Mouse (Mus musculus): Measurements from ENCODE around the gene Ctse.

The Ctse gene

DNA sequence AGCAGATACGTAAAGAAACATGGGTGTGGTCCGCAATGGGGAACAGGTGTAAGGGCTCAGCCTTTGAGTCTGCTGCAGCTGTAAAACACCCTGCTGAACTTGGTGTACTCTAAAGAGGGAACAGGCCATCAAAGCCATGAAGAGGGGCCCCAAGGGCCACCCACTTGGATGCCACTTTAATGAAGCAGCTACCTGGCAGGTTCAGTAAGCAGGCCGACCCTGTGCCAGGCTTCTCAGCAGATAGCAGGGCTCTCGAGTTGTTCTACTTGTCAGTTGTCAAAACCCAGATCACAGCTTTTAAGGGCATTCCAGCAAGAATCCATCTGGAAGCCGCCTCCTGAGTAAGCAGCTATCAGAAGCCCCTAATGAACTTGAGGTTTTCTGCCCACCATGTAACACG, 17.5 kb downstream of the Ctse start:
- no peak for DNase-seq

DNA sequence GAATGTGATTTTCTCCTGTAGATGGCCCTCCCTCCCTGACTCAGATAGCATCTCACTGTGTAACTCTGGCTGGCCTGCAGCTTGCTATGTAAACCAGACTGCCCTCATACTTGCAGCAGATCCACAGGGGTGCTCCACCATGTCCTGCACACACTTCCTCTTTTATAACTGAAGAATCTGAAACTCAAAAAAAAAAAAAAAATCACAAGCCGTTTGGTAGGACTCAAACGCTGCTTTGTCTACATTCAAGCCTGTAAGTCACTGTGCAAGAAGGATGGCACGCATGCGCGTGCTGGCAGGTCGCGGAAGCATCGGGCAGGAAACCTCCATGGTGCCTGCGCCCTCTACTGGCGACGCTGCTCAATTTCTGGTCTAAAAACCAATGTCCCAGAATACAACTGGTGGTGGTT, 19.8 kb downstream of the Ctse start:
- DNase-seq, result peak; percentile 93

DNA sequence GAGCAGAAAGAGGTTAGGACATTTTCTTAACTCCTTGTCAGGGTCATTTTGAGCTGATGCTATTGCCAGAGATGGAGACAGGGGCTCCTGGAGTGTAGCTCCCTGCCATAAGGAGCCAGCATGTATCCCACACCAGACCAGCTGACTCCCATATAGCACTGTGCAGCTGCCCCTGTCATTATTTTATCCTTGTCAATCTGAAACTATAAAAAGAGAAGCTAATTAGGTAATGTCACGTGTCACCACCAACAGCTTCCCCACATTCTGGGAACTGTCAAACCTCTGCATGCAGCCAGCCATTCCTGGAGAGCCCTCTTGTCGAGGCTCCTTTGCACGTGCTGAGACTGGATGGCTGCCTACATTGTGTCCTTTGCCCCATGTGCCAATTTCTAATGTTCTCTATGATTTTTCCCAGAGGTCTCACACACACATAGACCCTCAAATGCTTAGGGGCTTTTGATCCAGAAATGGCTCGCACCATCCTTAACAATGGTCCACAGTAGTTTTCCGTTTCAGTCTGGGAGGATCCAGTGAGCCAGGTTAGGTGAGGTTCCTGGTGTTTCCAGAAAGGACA, 21.5 kb downstream of the Ctse start:
- no peak for DNase-seq

DNA sequence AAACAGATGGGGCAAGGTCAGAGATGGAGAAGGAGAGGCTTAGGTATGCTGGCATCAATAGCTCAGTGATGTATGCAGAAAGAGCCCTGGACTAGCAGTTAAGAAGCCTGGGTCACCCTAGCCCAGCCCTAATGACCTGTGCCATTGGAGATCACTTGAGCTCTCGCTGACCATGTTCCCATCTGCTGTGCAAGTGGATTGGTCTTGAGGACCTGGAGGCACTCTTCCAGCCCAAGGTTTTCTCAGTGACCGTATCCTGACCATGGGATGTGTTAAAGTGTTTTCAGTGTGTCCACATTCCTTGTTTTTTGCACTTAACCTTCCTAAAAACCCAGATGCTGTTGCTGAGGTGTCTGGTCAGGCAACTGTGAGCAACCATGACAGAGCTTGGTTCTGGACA, 22.2 kb downstream of the Ctse start:
- no peak for DNase-seq

DNA sequence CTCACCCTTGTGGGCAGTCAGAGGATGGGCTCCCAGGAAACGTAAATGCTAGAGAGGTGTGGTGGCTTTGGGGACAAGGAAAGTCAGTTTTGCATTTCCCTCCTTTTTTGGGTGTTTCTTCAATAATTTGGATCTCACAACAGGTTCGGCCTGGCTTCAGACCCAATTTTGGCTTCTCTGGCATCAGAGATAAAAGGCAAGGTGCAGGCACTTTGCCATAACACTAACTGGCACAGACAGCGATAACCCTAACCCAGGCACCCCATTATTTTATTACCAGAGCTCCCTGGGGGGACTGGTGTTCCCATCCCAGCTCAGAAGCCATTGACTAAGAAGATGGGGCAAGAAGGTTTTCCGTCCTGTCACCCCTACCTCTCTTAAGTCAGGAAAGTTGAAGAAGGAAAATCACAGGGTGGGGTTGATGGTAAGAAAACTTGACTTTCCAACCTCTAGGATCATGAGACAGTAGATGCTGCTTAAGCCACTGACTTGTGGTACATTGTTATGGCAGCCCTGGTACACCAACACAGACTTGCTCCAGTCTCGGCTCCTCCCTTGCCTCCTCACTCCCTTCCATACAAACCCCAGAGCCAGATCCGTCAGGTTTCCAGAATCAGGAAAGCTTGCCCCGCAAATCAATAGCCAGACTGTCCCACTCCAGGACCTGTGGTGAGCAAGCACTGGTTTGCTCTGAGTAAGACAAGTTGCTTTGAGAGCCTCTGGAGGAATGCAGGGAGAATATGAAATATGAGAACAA, 22.8 kb downstream of the Ctse start:
- DNase-seq, result no peak

DNA sequence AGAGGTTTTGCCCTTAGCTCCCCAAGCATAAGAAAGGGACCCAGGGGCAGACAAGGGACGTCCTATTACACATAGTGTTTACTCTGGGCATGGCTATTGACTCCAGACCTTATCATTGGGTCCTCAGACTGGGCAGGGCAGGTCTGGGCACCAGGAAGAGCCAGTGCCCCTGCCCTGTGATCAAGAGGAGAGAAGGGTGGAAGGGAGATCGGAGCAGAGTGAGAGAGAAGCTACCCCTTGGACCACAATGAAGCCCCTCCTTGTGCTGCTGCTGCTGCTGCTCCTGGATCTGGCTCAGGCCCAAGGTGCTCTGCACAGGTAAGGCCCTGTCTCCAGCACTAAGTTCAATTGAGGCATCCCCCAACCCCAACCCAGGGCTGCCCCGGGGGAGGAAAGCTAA, 23.6 kb downstream of the Ctse start:
- DNase-seq, result no peak

DNA sequence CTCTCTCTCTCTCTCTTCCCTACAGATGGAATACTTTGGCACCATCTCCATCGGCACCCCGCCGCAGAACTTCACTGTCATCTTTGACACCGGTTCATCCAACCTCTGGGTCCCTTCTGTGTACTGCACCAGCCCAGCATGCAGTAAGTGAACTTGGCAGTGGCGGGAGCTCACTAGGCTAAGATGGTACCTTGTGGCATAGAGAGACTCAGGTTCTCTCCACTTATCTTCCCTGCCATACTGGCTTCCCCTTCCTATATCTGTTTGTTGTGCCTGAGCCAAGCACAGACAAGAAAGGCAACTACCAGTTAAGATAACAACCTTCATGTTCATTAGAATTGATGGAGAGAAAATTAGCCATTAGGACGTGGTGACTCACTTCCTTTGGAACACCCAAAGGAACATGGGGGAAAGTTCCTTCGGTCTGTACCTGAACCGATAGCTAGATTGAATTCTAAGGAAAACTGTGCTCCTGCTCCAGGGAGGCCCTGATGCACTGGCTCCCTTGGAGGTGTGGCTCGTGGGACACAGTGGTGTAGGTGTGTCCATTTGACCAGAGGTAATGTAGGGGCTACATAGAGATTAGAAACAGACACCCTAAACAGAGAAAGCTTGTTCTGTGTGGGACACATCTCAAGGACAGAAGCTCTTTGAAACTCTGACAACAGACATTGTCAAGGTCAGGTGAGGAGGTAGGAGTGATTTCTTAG, 25.3 kb downstream of the Ctse start:
- DNase-seq, result no peak

DNA sequence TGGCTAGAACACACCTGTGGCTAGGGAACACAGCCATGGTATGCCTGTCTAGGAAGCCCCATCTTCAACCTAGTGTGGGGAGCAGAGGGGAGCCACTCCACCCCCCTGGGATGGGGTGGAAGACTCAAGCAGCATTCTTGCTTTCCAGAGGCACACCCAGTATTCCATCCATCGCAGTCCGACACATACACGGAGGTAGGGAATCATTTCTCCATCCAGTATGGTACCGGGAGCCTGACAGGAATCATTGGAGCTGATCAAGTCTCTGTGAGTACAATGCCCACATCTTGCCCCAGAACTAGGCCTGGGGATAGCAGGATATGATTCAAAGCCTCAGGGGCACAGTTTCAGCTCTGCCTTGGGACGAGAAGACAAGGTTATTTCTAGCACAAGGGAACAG, 26.0 kb downstream of the Ctse start:
- DNase-seq, result no peak

DNA sequence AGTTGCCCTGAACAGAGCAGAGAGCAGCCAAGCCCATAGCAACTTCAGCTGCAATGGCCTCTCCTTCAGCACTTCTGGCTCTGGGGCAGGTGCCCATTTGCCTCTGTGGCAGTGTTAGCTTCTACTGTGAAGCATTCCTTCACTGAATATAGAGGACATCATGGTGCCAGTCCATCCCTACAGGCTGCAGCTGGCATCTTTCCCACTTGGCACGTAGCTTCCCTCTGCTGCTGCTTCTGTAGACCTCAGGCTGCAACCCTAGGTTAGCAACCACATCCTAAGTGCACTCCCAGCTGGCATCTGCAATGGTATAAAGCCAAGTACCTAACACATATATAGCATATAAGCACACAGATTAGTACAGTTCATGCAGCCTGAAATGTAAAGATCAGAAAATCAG, 27.8 kb downstream of the Ctse start:
- no peak for DNase-seq

DNA sequence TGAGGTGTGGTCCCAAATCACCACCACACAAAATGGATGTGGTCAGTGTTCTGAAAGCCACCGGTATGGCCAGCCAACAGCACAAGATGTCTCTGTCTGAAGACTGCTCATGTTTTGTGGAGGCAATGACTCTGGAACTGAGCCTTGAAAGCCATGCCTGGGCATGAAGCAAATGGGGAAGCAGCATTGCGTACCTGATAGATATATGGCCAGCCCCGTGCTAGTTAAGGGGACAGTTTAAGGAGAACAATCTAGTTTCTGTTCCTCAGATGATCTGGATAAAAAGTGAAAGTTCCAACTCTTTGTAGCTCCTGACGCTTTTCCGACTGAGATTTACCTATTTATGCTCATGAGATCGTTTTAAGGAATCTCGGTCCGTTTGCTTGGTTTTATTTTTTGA, 33.0 kb downstream of the Ctse start:
- no peak for DNase-seq

DNA sequence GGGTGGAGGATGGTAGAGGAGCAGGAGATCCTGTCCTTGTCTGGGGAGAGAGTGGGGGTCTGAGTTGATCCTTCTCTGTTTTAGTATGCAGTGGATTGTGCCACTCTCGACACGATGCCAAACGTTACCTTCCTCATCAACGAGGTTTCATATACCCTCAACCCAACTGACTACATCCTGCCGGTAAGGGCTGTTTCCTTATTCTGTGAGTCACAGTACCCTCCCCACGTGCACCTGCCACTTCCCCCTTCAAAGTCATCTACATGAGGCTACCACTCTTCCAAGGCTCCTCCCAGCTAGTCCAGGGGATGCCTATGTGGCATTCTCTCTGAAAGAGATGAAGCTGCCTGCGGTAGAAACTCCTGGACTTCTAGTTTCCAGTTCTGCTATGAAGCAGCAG, 34.3 kb downstream of the Ctse start:
- DNase-seq, result no peak

DNA sequence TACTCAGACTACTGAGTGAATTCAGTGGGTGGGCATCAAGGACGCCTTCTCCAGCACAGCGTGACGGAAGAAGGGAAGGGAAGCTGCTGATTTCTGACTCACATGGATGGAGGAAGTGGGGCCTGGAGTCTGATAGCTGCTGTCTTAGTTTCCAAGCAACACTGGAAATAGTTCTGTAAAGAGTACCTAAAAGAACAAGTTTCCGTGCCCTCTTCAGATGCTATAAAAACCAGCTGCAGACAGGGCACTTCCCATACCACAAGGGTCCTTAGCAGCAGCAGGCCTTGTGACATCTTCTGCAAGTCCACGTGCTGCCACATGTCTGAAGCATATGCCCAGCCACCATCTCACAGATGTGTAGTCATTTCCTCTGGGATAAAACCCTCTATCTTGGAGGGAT, 41.5 kb downstream of the Ctse start:
- DNase-seq, result no peak

DNA sequence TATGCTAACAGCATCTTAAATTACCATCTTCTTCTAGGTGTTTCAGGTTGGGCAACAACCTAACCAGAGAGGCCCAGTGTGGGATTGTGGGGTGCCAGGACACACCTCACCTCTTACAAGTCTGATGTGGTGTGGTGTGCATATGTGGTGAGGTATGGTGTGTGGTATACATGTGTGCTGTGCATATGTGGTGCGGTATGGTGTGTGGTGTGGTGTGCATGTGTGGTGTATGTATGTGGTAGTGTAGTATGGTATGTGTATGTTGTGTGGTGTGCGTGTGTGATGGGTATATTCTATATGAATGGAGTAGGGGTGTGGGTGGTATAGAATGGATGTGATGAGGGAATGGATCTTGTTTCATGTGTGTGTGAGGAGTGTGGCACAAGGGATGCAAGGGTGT, 49.6 kb downstream of the Ctse start:
- DNase-seq, result no peak

DNA sequence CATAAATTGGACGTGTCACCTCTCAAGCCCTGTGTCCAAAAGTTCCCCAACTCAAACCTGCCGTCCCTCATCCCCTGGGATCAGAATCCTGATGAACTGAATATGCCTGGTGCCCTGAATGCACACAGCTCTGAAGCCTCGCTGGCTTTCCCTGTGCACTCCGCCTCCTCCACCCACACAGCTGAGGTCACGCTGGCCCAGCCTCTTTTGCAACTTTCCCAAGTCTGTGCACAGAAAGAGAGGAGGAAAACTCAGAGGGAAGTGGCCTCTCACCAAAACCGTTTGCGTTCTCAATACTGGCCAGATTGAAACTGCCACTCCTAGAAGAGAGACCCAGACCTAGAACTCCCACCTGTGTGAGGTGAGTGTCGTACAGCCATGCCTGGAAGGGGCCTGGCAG, 50.4 kb downstream of the Ctse start, which contains the start of gene Rab7b:
Gene Rab7b (plus strand): TSS at position 221 of the 400 bp plus-strand sequence.
- no peak for DNase-seq

DNA sequence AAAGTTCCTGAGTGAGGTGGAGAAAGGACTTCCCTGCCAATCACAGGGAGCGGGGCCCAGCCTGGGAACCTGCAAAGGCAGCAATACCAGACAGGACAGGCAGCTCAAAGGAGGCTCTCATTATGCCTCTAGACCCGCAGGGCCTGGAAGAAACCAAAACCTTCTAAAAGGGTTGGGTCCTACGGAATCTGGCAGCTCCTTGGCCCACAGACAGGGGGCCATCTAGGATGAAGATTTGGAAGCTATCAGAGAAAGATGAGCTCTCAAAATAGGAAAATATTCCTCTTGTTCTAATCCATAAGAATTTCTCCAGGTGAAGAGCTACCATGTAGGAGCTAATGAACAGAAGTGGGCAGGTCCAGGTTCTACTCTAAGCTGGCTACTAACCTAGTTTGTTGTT, 50.9 kb downstream of the Ctse start:
- no peak for DNase-seq

DNA sequence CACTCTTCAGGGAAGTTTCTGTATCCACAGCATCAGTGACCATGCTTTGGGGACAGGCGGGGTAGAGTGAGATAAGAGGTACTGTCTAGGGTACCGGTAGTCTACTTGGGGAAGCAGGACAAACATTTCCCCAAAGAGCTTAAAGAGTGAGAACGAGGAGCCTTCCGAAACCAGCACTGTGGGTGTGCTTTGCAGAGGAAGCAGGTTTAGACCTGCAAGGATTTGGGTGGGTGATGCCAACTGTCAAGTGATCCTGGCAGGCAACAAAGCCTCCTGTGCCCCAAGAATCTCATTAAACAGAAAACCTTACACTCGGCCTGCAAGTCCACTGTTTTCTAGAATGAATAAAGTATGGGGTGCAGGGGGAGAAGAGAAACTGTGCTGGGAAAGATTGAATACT, 51.8 kb downstream of the Ctse start:
- no peak for DNase-seq

DNA sequence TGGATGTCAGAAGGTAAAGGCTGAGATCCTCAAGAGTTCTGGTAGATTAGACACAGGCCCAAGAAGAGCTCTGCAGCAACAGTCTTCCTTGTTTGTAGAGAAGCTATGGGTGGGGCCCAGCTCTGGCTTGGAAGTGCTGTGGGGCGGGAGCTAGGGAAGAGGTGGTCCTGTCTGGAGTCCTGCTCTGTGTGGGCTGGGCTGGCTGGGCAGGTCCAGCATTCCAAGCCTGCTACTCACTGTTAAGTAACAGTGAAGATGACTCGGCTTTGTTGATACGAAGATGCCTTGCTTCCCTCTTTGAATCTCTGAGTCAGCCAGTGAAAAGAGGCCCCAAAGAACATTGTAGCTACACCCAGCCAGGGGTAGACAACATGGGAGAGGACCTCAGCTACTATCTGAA, 52.3 kb downstream of the Ctse start:
- no peak for DNase-seq

DNA sequence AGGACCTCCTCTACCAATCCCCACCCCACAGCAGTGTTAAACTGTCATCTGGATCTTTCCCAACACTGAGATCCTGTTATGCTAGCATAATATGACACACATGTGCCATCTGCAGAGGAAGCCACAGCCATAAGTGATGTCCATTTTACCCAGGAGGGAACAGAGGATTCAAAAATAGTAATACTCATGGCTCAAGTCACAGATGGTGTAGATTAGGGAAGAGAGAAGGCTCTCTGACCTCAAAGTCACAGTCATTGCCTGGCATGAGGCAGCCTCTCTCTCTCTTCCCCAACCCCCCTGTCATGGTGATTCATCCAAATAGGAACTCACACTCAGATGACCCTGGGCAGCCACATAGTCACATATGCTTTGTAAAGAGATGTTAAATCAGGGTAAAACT, 53.2 kb downstream of the Ctse start:
- DNase-seq, result no peak

DNA sequence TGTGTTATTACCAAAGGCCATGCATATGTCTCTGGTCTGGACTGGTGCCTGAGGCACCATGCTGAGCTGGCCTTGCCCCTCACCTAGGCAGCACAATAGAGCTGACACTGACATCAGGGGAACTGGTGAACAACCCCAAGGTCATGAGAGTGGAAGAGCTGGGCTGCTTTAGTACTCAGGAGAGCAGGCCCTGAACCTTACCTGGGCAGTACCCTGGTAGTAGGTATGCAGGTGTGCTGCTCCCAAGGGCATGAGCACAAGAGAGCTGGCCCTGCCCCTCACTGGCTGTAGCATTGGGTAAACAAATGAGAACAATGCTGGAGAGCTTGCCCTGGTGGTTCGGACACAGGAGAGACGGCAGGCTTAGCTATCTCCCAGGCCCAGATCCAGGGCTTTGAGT, 57.2 kb downstream of the Ctse start:
- no peak for DNase-seq

DNA sequence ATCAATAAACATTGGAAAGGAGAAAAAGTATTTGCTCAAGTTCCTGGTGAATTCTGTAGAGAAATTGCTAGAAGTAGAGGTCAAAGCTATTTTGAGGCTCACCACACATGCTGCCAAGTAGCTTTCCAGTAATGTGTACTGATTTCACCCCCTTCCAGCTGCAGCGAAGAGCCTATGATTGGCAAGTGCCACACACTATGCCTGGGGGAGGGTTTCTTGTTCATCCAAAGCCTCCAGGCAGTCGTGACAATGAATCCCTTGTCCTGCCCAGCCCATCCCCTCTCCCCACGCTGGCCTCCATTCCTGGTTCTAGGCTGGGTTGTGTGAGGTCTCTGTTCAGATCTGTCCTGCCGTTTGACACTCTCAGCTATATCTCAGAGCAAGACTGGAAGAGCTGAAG, 58.2 kb downstream of the Ctse start:
- DNase-seq, result no peak

DNA sequence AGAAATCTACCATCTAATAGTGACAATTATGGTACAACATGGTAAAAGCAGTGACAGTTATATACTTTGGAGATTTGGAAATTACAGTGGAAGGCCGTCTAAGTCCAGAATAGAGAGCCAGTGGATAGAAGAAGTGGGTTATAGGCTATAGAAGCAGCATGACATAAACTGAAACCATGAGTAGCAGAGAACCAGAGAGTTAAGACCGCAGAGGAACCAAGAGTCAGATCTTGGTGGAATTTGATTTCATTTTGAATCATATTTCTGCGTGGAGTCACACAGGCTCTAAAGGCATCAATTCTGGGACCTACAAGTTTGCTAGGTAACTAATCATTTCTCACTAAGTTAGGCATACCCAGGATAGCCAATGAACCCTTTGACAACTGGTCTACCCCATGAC, 60.7 kb downstream of the Ctse start:
- no peak for DNase-seq

DNA sequence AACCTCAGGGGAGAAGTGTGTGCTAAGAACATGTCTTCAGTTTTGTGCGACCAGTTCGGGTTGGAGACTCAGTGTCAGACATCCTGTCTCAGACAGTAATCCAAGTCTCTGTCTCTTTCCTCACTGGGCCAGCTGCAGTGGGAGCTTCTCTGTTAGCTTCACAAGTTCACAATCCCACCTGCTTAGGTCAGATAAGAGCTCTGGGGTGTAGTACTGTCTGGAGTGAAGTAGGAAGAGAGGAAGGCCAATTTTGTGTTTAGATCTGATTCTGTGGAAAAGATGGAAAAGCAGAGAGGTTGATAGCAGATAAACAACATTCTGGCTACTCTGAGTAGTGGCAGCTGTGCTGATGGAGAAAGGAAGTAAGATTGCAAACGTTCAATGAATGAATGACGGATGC, 61.5 kb downstream of the Ctse start:
- no peak for DNase-seq

DNA sequence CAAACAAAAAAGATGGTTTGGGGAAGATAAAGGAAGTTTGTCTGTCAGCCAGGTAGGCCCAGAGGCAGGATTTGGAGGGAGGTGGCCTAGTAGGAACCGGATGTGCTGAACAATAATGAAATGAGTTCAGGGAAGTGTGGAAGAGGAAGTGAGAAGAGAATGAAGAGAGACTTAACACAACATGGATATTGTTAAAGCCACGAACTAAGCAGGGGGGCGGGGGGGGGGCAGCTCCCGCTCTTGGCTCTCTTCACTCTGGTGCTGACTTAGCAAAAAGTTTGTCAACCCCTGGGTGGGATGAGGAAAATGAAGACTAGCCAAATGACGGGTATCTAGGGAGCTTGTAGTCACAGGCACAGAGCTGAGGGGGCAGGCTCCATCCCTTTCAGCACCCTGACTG, 62.3 kb downstream of the Ctse start:
- DNase-seq, result no peak

DNA sequence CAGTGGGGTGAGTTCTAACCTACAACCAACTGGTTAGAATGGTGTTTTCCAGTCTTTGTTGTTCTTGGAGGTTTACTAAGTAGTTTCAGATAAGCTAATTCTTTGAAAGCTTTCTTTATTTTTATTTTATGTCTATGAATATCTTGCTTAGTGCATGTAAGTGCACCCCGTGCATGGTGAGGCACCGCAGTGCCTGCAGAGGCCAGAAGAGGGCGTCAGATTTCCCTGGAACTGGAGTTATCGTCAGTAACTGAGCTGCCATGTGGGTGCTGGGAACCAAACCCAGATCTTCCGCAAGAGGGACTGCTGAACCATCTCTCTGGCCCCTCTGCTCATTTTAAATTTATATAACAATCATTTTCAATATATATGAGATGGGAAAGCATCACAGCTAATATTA, 63.3 kb downstream of the Ctse start:
- no peak for DNase-seq
